Mouse (Mus musculus) G1E (cell line): ENCODE measurements around the gene Chst15. TPM values are rescaled to one million over a fixed set of nuclear protein-coding genes. Genes with fewer than 3 reads are reported as not detected.

Experiments
- ATAC-seq: 2 replicates; pipeline ENCODE4 v1.8.0; 2016; ENCODE audit warnings: mild to moderate bottlenecking; ENCODE audit not compliant: insufficient number of reproducible peaks, poor library complexity, low FRiP score, severe bottlenecking; ENCODE audit errors: extremely low read depth
- DNase-seq: peaks from one replicate; pipeline ENCODE4 v3.0.0; 2012; ENCODE audit warnings: low spot score
- H3K27me3 ChIP-seq: 2 replicates; pipeline ENCODE4 v1.6.1; 2012; ENCODE audit warnings: mild to moderate bottlenecking, low read length, inconsistent platforms; ENCODE audit not compliant: insufficient read depth
- H3K36me3 ChIP-seq: replicated peaks from 2 replicates; pipeline ENCODE3; 2012; ENCODE audit warnings: mild to moderate bottlenecking, inconsistent platforms
- H3K4me1 ChIP-seq: 2 replicates; pipeline ENCODE4 v1.6.1; 2012; ENCODE audit warnings: low read depth, low read length, inconsistent platforms, mixed read lengths; ENCODE audit not compliant: insufficient read depth
- H3K4me3 ChIP-seq: 2 replicates; pipeline ENCODE4 v1.5.1; 2012; ENCODE audit warnings: low read depth, mild to moderate bottlenecking, inconsistent platforms, low read length, moderate library complexity, mixed read lengths
- H3K9me3 ChIP-seq: replicated peaks from 2 replicates; pipeline ENCODE4 v1.6.1; 2012; ENCODE audit warnings: inconsistent platforms
- CTCF ChIP-seq: IDR thresholded peaks from 2 replicates; pipeline ENCODE4 v1.5.1; 2012; ENCODE audit warnings: low read depth, low read length, inconsistent platforms, mixed read lengths
- GATA1 ChIP-seq: IDR thresholded peaks from 2 replicates; pipeline ENCODE4 v1.6.1; 2012; ENCODE audit warnings: borderline replicate concordance, low read length, inconsistent platforms, mixed read lengths
- GATA2 ChIP-seq: IDR thresholded peaks from 2 replicates; pipeline ENCODE4 v1.6.1; 2012; ENCODE audit warnings: low read depth, low read length, inconsistent platforms, borderline replicate concordance
- POLR2AphosphoS5 ChIP-seq: IDR thresholded peaks from 2 replicates; pipeline ENCODE4 v1.6.1; 2012; ENCODE audit warnings: low read depth, low read length, inconsistent platforms; ENCODE audit not compliant: insufficient replicate concordance
- TAL1 ChIP-seq: conservative IDR thresholded peaks from 2 replicates; pipeline ENCODE4 v1.6.1; 2012; ENCODE audit warnings: low read depth, low read length, inconsistent platforms, mixed read lengths
- polyA plus RNA-seq: library from polyadenylated mRNA; stranded (reverse); fragments of >175 nt; gene quantifications from 2 replicates; pipeline ENCODE4 v1.2.3, GENCODE M21; 2012
- total RNA-seq, 2 experiments: library from RNA; stranded (forward) in 1 of 2; stranded (reverse) in 1 of 2; fragments of 200-1000 nt in 1 of 2; fragments of >200 nt in 1 of 2; fragmentation: Nextera tagmentation in 1 of 2; gene quantifications; 2 replicates each; pipeline ENCODE4 v1.2.3; 2014 to 2017

The Chst15 gene
- total and polyA plus RNA-seq, 3 experiments = 0.05 TPM; not detected in 2

- H3K4me1 ChIP-seq = no peaks in the 10 kb centered on the region
- peaks cover 69% of the 10 kb centered on the region for H3K9me3 ChIP-seq
- no peaks in the 10 kb centered on the region for H3K27me3 ChIP-seq
- ATAC-seq = no peak
- no peak for DNase-seq
- no peaks in the 10 kb centered on the region for H3K36me3 ChIP-seq
- TF ChIP-seq GATA2 = no peak
- TF ChIP-seq TAL1 = no peak
- no peak for TF ChIP-seq POLR2AphosphoS5
- TF ChIP-seq CTCF = no peak
- no peak for TF ChIP-seq GATA1
- no peak overlapping the region for H3K4me3 ChIP-seq
Measured at GRCm38 (mm10) chr7:132347273-132348045, 30.4 kb upstream of the Chst15 start.

- peaks cover 71% of the 10 kb centered on the region for H3K9me3 ChIP-seq
- TF ChIP-seq POLR2AphosphoS5 (no peak), GATA2 (no peak), CTCF (no peak), TAL1 (no peak), GATA1 (no peak)
- ATAC-seq (no peak), DNase-seq (no peak)
- H3K36me3 ChIP-seq = no peaks in the 10 kb centered on the region
- H3K4me1 ChIP-seq = no peaks in the 10 kb centered on the region
- no peak overlapping the region for H3K4me3 ChIP-seq
- no peaks in the 10 kb centered on the region for H3K27me3 ChIP-seq
Measured at GRCm38 (mm10) chr7:132345526-132346070, 28.6 kb upstream of the Chst15 start.

- Histone ChIP-seq H3K4me1 (no peaks in the 10 kb centered on the region), H3K4me3 (no peak overlapping the region), H3K9me3 (peaks cover 76% of the 10 kb centered on the region), H3K27me3 (no peaks in the 10 kb centered on the region), H3K36me3 (no peaks in the 10 kb centered on the region)
- DNase-seq = no peak
- no peak for ATAC-seq
- TF ChIP-seq GATA1 (no peak), TAL1 (no peak), POLR2AphosphoS5 (no peak), GATA2 (no peak), CTCF (no peak)
Measured at GRCm38 (mm10) chr7:132344606-132345005, 27.6 kb upstream of the Chst15 start.

GRCm38 (mm10) chr7:132343900-132344299 lies 26.9 kb upstream of the Chst15 start:
- DNase-seq (no peak), ATAC-seq (no peak)
- peaks cover 78% of the 10 kb centered on the region for H3K9me3 ChIP-seq
- H3K36me3 ChIP-seq = no peaks in the 10 kb centered on the region
- no peaks in the 10 kb centered on the region for H3K4me1 ChIP-seq
- H3K27me3 ChIP-seq = no peaks in the 10 kb centered on the region
- H3K4me3 ChIP-seq = no peak overlapping the region
- TF ChIP-seq GATA2 = no peak
- no peak for TF ChIP-seq CTCF
- no peak for TF ChIP-seq POLR2AphosphoS5
- TF ChIP-seq TAL1 = no peak
- TF ChIP-seq GATA1 = no peak

GRCm38 (mm10) chr7:132343146-132343545 lies 26.1 kb upstream of the Chst15 start:
- no peak for ATAC-seq
- no peaks in the 10 kb centered on the region for H3K27me3 ChIP-seq

GRCm38 (mm10) chr7:132339041-132339839 lies 22.2 kb upstream of the Chst15 start:
- DNase-seq = no peak
- TF ChIP-seq GATA1 (no peak), POLR2AphosphoS5 (no peak), TAL1 (no peak), CTCF (no peak), GATA2 (no peak)
- no peaks in the 10 kb centered on the region for H3K36me3 ChIP-seq
- no peak overlapping the region for H3K4me3 ChIP-seq
- H3K9me3 ChIP-seq = peaks cover 75% of the 10 kb centered on the region
- H3K4me1 ChIP-seq = no peaks in the 10 kb centered on the region
- no peaks in the 10 kb centered on the region for H3K27me3 ChIP-seq
- ATAC-seq = no peak

More at GRCm38 (mm10) chr7:132343146-132343545, 26.1 kb upstream of the Chst15 start:
- H3K4me3 ChIP-seq = no peak overlapping the region
- H3K4me1 ChIP-seq = no peaks in the 10 kb centered on the region
- no peaks in the 10 kb centered on the region for H3K36me3 ChIP-seq
- H3K9me3 ChIP-seq = peaks cover 80% of the 10 kb centered on the region
- DNase-seq = no peak
- TF ChIP-seq POLR2AphosphoS5 (no peak), GATA2 (no peak)
